Mouse (Mus musculus) kidney, postnatal 36 days (tissue): ENCODE data around the gene Lpcat2.
A peak's percentile ranks its signal among the peaks of the same experiment; 100 is the strongest.
"Not testable (repeated sequence)": the region's sequence is repeated elsewhere in the genome, so short reads cannot be mapped to it uniquely, and the experiment has no call there.

Experiments used
- DNase-seq, 2 experiments: peaks; one replicate each; pipeline ENCODE4 v3.0.0; 2021 to 2022; ENCODE audit warnings: mixed read lengths in 2 of 2

The Lpcat2 gene

DNA sequence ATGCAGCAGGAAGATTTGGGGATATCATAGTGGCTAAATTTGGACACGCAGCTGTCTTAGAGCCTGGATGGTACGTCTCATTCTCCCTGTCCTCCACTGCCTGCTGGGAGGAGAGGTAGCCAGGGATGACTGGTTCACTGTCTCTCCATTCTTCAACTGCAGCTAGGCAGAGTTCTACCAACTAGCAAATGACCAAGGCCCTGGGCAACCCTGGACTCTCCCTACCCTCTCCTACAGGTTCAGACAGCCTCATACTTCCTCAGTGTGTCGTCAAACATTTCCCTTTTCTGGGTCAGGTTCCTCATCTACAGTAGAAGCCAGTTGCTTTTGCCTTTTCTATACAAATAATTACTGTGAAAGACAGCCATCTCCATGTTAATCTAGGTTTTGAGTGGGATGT, 466 bp upstream of the Lpcat2 start:
- DNase-seq: no peak

DNA sequence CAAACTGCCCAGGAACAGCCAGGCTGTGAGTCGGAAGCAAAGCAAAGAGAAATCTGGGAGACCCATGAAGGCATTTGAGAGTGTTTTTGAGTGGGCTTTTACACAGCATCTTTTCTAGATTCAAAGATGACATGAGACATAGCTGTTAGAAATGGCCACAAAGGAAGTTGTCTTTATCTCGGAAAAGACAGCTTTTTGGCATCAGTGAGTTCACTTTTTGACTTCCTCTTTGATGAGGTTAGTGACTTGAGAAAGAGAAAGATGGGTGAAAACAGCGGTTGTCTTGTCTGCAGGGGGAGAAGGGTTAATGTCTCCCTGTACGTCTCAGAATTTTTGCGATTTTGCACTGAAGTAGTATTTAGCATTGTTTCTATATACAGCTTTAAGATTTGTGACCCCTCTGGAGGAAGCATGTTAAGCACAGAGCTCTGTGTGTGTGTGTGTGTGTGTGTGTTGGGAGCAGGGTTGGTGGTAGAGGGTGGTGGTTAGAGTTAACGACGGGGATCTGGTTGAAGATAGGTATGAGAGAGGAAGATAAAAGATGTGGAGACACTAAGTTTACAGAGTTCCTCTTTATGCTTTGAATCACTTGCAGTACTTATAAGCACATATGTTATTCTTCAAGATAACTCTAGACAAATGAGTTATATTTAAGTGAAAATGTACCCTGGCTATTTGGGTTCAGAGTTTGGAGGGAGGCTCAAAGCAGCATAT, 1.3 kb downstream of the Lpcat2 start:
- no peak for DNase-seq

DNA sequence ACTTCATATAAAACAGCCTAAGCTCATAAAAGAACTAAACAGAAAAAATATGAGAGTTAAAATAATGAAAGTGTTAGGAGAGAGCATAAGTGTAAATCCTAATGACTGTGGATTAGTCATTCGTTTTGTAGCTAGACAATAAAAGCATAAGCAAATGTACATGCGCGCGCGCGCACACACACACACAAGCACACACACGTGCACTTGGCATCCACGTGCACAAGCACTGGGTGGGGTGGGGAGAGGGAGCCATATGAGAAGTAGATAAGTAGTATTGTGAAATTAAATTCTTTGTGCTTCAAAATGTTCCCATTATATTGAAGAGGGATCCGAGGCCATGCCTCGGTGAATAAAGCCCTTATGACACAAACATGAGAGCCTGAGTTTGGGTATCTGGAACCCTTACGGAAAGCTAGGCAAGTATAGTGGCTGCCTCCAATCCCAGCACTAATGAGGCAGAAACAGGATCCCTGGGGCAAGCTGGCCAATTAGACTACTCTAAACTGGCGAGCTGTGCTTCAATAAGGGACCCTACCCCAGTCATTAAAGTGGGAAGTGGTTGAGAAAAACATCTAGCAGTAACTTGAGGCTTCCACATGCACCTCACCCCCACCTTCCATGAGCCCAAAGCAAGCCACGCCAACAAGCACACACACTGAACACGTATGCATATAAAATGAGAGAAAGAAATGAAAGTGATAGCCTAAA, 3.5 kb downstream of the Lpcat2 start:
- no peak for DNase-seq

DNA sequence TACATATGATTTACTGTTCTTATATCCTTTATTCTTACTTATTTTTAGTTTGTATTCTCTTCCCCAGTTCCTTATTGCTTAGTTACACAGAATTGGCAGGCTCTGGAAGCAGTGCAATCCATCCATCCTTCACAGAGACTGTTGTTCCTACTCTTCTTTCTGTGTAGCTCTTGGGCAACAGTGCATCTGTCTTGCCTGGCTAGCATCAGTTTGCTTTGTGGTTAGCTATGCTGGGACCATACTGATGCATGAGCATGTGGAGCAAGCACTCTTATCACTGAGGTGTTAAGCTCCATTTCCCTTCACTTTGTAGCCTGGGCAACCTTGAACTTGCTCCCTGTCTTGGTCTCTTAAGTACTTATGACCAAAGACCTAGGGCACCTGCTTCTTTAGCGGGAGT, 6.8 kb downstream of the Lpcat2 start:
- no peak for DNase-seq

DNA sequence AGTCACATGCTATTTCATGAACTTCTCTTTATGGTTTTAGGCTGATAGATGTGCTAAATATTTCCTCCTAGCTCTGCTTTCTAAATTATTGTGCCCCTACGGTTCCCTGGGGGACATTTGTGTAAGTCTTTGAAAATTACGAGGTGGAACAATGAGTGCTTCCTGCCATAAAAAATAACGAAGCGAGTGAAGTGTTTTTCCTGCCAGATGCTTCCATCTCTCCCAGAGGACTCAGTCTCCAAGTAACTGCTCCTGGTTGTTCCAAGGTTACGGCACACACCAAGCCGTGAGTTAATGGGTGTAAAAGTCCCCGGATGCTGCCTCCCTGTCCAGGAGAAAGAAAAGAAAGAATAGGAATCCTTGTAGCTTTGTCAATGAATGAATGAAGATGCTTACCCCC, 15.1 kb downstream of the Lpcat2 start:
- DNase-seq: no peak

DNA sequence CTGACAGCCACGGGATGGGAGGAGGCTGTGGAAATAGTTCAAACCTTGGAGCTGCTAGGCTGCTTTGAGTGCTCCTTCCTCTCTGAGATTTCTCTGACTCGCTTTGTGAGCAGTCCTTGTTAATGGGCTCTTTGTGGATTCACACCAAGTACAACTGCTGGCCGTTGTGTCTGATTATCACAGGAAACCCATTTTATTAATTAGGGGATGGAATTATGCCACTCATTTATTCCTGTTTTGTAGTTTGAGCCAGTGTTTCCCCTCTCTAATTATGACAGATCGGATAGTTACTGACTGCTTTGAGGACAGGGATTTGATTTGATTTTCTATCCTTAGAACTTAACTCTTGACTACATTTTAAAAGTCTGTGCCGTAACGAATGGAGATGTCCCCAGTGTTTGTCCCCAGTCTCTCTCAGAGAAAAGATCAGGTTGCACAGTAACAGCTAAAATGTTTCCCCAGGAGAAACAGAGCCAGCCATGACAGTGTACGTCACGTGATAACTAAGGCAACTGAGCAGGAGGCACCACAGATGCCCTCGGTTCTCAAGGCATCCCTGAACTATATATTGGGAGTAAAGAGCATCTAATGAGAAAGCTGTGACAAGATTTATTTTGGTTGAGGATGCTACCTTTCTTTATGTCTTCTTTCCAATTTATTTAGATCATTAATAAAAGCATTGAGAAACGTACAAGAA, 17.1 kb downstream of the Lpcat2 start:
- no peak for DNase-seq

DNA sequence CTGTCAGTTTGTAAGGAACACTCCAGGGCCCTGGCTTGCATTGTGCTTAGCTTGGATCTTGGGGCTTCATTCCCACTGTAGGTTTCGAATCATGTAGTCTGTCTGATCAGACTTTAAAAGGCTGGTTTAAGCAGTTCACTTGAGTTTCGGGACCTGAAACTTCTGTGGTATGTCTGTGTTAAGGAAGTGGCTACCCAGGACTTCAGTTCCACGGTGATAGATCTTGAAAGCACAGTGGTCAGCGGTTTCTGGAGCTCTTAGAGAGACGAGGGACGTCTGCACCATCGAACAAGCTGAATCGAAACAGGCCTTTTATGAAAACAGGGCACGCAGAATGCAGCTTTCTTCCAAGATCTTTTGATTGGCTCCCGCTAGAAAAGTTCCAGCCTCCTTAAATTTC, 20.7 kb downstream of the Lpcat2 start:
- no peak for DNase-seq

DNA sequence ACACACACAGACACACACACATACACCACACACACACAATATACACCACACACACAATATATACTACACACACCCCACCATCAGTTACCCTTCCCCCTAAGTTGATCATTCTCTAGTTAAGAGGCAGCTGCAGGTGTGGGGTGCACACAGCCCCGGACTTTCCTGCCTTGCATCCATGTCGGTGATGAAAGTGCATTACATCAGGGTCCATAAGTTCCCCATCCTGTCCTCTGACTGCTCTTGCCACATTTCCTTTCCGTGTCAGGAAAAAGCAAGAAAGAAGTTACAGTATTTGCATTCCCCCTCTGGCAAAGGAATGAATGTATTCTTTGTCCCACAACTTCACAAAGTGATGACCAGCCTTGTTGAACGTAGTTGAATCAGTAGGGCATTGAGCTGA, 26.1 kb downstream of the Lpcat2 start:
- DNase-seq: no peak

DNA sequence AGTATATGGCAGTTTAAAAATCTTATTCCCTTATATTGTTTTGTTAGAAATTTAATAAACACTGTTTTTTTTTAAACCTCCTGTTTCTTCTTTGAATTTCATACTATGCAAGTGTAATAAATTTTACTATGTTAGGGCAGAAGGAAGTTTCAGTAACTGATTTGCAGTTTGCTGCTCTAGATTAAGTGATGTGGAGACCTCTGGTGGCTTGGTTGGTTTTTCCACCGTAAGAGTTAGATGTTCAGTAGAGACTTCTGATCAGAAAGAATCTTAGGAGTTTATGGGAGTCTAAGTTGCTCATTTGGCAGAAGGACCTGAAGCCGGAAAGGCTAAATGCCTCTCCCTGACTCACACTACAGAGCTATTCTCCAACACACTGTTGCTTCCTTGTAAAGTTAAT, 28.6 kb downstream of the Lpcat2 start:
- DNase-seq: peak in 1 of 2 experiments; percentile 47

DNA sequence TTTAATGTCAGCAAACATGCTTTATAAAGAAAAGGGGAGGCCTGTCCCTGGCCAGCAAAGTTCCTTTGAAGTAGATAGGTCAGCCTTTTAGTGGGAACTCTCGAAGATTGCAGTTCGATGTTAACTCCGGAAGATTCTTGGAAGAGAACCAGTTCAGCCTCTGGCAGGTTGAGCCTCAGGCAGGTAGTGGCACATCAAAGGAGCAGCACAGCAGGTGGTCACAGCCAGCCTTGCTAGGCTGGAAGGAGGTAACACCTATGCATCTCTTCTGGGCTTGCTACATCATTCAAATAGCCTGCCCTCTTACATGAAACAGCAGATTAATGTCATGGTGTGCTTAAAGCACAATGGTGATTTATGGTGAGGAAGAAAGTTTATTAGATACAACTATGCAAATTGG, 37.1 kb downstream of the Lpcat2 start:
- not testable (repeated sequence) for DNase-seq

DNA sequence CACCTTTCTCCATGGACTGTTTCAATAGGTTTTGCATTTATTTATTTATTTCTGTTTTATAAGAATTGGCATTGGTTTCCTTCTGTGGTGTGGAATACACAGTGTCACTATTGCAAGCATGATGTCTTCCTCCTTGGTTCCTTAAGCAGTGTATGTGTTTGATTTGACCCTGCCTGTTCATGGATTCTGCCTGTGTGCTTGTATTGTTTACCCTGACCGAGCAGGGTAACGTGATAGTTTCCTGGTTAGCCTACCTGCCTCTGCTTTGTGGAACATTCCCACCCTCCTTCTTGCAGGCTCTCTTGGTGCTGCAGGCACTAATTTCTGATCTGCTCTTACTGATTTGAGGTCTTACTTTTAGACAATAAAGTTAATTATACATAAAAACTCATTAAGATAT, 38.7 kb downstream of the Lpcat2 start:
- no peak for DNase-seq

DNA sequence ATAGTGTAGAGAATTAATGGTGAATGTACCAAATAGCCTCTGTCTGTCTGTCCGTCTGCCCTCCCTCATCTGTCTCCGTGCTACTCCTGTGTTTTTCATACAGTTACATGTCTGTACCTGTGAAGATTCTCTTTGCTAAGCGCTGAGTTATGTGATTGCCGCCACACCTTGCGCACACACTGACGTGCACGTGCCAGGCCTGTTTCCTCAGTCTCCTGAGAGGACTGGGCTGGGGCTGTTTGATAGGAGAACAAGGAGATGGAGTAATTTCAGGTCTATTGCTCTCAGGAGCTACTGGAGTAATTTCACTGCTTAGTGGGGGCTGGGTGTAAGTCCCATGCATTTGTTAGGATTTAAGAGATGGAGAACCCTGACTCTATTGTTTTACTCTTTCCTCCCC, 39.9 kb downstream of the Lpcat2 start:
- no peak for DNase-seq

DNA sequence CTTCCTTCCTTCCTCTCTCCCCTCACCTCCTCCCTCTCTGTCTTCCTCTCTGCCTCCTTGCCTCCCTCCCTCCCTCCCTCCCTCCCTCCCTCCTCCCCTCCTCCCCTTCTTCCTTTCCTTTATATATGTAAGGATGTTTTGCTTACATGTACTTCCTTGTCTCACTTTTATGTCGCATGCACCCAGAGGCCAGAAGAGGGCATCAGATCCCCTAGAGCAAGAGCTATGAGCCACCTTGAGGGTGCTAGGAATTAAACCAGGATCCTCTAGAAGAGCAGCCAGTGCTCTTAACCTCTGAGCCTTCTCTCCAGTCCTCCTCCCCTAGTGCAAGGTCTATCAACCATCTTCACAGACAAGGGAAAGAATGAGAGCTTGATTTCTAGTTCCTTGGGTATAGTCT, 40.9 kb downstream of the Lpcat2 start:
- DNase-seq: no peak

DNA sequence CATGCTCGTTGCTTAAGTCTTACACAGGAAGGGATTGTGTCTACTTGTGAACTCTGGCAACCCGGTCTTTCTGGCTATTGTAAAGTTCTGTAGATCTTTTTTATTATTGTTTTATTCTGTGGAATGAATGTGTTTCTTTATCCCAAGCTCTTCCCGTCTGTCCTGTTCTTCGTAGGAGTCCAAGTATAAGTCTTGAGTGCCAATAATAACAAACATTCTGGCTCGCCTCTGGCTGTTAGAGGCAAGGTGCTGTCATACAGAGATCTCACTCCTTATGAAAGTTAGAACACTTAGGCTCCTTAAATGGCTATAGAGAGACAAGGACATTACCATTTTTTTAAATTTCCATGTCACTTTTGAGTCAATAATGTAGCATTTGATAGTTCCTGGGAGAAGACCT, 41.5 kb downstream of the Lpcat2 start:
- no peak for DNase-seq

DNA sequence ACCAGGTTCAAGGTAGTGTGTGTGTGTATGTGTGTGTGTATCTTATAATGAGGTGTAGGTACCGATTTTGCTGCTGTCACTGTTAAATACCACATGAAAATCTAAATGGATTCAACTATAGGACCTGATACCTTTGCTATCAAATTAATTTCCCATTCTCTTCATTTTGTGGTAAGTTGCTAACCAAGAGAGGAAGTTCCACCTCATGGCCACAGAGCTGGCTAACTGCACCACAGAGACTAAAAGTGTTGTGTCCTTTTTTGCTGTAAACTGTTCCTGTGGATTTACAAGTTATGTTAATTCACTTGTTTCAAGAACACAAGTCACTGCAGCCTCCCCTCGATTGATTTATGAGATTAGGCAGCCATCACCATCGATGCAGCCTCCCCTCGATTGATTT, 42.7 kb downstream of the Lpcat2 start:
- no peak for DNase-seq

DNA sequence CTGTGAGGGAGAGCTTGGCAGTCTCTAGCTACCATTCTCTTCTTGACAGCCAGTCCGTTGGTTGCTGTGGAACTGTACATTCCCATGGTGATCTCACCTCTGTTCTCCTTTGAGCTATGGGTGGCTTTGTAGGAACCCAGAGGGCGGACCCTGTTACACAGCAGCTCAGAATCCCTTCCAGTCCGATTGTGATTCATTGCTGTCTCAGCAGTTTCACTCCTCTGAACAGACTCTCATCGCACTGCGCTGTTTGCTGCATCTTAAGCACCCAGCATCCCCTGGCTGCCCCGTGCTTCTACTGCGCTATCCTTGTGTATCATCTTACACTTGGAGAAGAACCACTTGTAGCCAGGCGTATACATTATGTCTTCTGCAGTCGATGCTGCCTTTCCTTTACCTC, 44.5 kb downstream of the Lpcat2 start:
- DNase-seq: no peak

DNA sequence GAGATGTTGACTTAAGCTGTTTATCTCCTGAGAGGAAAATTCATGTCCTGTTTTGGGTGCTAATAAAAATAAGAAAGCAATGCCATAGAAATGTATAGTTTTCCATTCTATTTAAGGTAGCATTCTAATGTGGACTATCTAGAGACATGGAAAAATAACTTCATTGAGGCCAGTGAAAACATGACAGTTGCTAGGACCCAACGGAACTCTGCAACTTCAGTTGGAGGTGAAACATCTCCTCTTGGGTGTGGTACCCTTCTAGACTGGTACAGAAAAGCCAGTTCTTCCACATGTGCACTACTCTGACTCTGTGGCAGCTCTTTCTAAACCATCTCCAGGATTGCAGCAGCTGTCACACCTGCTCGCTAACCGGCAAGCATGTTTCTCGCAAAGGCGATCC, 46.0 kb downstream of the Lpcat2 start, which contains the start of gene Capns2:
Capns2 (plus strand) TSS at position 301 of the 400 bp plus-strand sequence.
- DNase-seq: no peak

DNA sequence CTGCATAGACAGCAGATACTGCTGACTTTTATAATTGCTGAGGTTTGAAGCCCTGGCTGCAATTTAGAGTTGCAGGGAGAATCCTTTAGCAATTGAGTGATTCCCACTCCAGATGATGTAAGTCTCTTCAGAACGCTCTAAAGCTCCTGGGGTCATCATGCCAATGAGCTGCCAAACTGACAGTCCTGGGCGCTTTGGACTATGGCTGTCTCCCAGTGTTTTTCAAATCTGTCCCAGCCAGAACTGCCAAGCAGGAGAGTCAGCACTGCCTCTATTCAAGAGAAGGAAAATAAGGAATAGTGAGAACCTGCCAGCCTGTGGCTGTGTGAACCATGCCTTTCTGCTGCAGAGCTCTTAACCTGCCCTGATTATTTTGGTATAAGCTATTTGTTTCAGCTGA, 47.8 kb downstream of the Lpcat2 start:
- no peak for DNase-seq

DNA sequence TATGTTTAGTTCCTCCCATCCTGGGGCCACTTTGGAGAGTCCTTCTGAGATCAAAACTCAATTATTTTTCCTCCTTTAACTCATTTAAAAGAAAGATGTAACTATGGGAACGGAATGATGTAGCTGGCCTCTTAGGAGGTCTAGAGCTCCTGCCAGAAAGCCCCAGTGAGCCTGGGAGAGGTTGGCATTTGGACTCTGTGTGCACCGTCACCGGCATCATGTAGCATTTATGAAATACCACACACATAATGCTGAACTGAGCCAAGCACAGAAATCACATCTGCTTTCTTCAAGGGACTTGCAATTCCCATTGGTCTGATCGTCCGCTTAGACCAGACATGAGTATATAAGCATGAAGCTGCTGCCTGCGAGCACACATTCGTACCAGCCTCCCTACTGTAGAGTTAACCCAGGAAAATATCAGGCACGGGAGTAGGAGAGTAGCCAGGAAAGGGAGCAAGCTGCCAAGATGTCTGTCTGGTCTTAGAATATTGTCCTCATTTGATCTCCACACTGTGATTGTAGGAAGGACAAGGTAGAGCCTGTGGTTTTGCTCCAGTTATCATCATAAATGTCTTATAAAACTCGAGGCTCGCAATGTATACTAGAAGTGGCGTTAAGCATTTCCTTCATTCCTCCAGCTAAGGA, 48.5 kb downstream of the Lpcat2 start:
- no peak for DNase-seq

DNA sequence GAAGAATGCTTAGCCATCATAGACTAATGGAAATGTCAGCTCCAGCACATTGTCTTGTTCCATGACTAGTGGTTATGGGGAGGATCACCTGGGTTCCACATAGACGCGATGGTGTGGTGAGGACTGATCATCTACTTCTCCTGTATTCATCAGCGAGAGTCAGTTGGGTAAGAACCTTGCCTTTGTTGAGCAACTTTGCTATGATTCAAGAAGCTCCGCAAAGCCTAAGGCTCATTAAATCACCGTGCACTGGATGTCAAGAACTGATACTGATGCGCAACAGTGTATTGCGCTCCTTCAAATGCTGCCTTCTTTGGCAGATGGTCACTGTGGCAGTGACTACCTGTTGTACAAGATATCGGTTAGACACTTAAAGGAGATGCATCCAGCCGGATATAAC, 51.4 kb downstream of the Lpcat2 start:
- DNase-seq: no peak

DNA sequence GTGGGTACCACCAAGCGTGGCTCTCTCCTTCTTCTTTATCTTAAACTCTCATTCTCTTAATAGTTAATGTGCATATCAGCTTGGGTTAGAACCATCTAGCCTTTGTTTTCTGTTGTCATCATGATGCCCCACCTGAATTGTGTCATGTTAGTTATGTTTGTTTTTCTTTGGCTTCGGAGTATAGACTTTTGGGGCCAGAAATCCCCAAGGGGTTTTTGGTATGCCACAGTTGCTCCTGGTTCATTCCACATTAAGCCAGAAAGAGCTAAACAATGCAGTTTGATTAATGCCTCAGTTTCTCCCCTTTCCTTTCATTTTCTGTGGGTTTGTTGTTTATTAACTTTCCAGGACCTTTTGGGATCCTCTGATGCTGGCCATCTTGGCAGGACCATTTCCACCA, 53.3 kb downstream of the Lpcat2 start:
- no peak for DNase-seq

DNA sequence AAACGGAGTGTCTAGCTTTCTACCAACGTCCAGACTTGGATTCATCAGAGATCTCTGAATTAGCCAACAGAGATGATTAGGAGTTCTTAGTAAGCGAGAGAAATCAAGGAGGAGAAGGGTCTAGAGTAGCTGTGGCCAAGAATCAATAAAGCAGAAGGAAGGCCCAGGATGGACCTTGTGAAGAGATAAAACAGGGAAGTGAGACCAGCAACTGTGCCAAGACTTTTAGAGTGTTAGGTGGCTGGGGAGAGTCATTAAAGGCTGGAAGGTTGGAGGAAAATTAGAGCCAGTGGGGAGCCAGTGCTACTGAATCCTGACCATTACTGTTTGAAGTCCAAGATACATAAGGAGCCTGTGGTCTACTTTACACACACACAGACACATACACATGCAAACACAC, 56.3 kb downstream of the Lpcat2 start:
- no peak for DNase-seq

DNA sequence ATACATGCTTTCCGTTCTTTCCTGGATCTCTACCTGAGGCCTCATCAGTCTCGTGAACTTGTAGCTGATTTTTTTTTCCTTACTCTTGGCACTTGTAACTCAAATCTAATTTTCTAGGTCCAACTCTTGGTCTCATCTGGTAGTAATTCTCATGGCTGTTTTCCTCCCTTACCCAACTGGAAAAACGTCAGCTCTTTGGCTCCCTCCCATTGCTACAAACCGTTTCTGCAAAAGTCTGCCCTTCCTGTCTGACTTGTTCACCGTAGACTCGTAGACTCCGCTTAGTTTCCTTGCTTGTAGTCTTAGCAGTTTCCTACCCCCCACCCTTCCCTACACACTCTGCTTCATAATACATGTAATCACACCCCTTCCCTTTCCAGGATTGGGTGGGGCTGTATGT, 58.3 kb downstream of the Lpcat2 start:
- no peak for DNase-seq

DNA sequence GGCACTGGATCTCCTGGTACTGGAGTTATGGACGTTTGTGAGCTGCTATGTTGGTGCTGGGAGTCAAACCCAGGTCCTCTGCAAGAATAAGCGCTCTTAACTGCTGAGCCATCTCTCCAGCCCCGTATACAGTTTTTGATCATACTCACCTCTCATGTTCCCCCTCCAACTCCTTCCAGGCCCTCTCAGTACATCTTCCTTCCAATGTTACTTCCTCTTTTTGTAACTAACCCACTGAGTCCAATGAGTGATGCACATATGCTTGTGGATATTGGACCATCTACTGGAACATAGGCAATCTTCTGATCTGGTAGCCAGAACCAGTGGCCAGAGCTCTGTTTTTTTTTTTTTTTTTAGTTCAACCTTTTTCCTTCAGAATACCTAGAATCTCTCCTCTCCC, 60.9 kb downstream of the Lpcat2 start:
- no peak for DNase-seq
